Mouse (Mus musculus): ENCODE results near the gene Ak2. TPM values are rescaled to one million over a fixed set of nuclear protein-coding genes. Genes with fewer than 3 reads are reported as not detected.

The Ak2 gene
- polyA plus RNA-seq, 1 experiment from 2014 or later, result 176 TPM

GRCm38 (mm10) chr4:129055562-129055961, 63.8 kb downstream of the Ak2 start:
- Histone ChIP-seq H3K9ac (no peak overlapping the region), H3K4me3 (no peak overlapping the region), H3K27me3 (replicated peaks) (peaks cover 6% of the 10 kb centered on the region), H3K9me3 (replicated peaks) (no peaks in the 10 kb centered on the region), H3K36me3 (no peaks in the 10 kb centered on the region), H3K4me1 (peaks cover 43% of the 10 kb centered on the region), H3K27ac (no peak overlapping the region), H3K4me2 (no peak overlapping the region)
- 73% methylated on average over 5 of the region's 5 CpGs for WGBS (ENCODE audit: insufficient replicate concordance)
- ATAC-seq, result no peak

GRCm38 (mm10) chr4:129057533-129058206, 65.9 kb downstream of the Ak2 start:
- no peaks in the 10 kb centered on the region for H3K27me3 ChIP-seq (replicated peaks)
- peak overlapping the region; percentile 93 for H3K4me3 ChIP-seq
- ATAC-seq, result peak; percentile 95
- peak overlapping the region; percentile 93 for H3K9ac ChIP-seq
- no peaks in the 10 kb centered on the region for H3K36me3 ChIP-seq
- peak overlapping the region; percentile 94 for H3K27ac ChIP-seq
- peaks cover 44% of the 10 kb centered on the region for H3K4me1 ChIP-seq
- 3% methylated on average over 40 of the region's 44 CpGs for WGBS (ENCODE audit: insufficient replicate concordance)
- no peaks in the 10 kb centered on the region for H3K9me3 ChIP-seq (replicated peaks)
- peak overlapping the region; percentile 100 for H3K4me2 ChIP-seq

GRCm38 (mm10) chr4:129058207-129059092, 66.7 kb downstream of the Ak2 start, which contains the start of gene Rnf19b:
Gene Rnf19b, plus strand, starts transcription at chr4:129058271.
- peak within 1 kb of the TSS; percentile 93 for H3K4me3 ChIP-seq
- peak within 1 kb of the TSS; percentile 93 for H3K9ac ChIP-seq
- ATAC-seq, result peak; percentile 73
- peaks cover 51% of the 10 kb centered on the region for H3K4me1 ChIP-seq
- under 1% methylated on average over 72 of the region's 107 CpGs for WGBS (ENCODE audit: insufficient replicate concordance)
- peak within 1 kb of the TSS; percentile 100 for H3K4me2 ChIP-seq
- no peaks in the 10 kb centered on the region for H3K27me3 ChIP-seq (replicated peaks)
- H3K9me3 ChIP-seq (replicated peaks), result no peaks in the 10 kb centered on the region
- peak within 1 kb of the TSS; percentile 94 for H3K27ac ChIP-seq
- no peaks in the 10 kb centered on the region for H3K36me3 ChIP-seq

GRCm38 (mm10) chr4:129059125-129059551, 67.4 kb downstream of the Ak2 start:
- H3K9ac ChIP-seq, result peak overlapping the region; percentile 93
- H3K4me3 ChIP-seq, result peak overlapping the region; percentile 93
- H3K27ac ChIP-seq, result peak overlapping the region; percentile 94
- no peaks in the 10 kb centered on the region for H3K27me3 ChIP-seq (replicated peaks)
- no peaks in the 10 kb centered on the region for H3K36me3 ChIP-seq
- H3K4me2 ChIP-seq, result peak overlapping the region; percentile 100
- ATAC-seq, result no peak
- H3K4me1 ChIP-seq, result peaks cover 51% of the 10 kb centered on the region
- 5% methylated on average over 13 of the region's 13 CpGs for WGBS (ENCODE audit: insufficient replicate concordance)
- no peaks in the 10 kb centered on the region for H3K9me3 ChIP-seq (replicated peaks)

- Histone ChIP-seq H3K27me3 (replicated peaks) (no peaks in the 10 kb centered on the region), H3K27ac (no peak overlapping the region), H3K9me3 (replicated peaks) (no peaks in the 10 kb centered on the region), H3K4me1 (peaks cover 51% of the 10 kb centered on the region), H3K36me3 (no peaks in the 10 kb centered on the region), H3K9ac (peak overlapping the region; percentile 93), H3K4me3 (peak overlapping the region; percentile 93), H3K4me2 (peak overlapping the region; percentile 100)
- no peak for ATAC-seq
- 28% methylated on average over 4 of the region's 4 CpGs for WGBS (ENCODE audit: insufficient replicate concordance)
Observed at GRCm38 (mm10) chr4:129059922-129060321, 68.2 kb downstream of the Ak2 start.

Other genes starting within 250 kb of the Ak2 start
- gene A3galt2, start 236.6 kb upstream of the Ak2 start, polyA plus RNA-seq (2016; fragmentation: Nextera tagmentation; extraction: Ambion mirVana), result 0.04 and 0.06 TPM in 2 replicates
- gene Zfp362, start 185.9 kb upstream of the Ak2 start, polyA plus RNA-seq (2016; fragmentation: Nextera tagmentation; extraction: Ambion mirVana), result 12.1 and 12.6 TPM in 2 replicates
- gene Trim62, start 108.4 kb upstream of the Ak2 start, polyA plus RNA-seq (2016; fragmentation: Nextera tagmentation; extraction: Ambion mirVana), result 1.3 and 1.8 TPM in 2 replicates
- gene Azin2, start 29.5 kb upstream of the Ak2 start, polyA plus RNA-seq (2016; fragmentation: Nextera tagmentation; extraction: Ambion mirVana), result 2.0 and 2.5 TPM in 2 replicates
- gene Rnf19b, start 66.3 kb downstream of the Ak2 start, polyA plus RNA-seq (2016; fragmentation: Nextera tagmentation; extraction: Ambion mirVana), result 7.1 TPM in 2 replicates
- 1.9 and 2.0 TPM in 2 replicates for gene Tmem54, start 113.6 kb downstream of the Ak2 start, polyA plus RNA-seq (2016; fragmentation: Nextera tagmentation; extraction: Ambion mirVana)
- 1.9 and 2.3 TPM in 2 replicates for gene Hpca, start 130.1 kb downstream of the Ak2 start, polyA plus RNA-seq (2016; fragmentation: Nextera tagmentation; extraction: Ambion mirVana)
- 1.3 and 1.8 TPM in 2 replicates for gene Fndc5, start 145.0 kb downstream of the Ak2 start, polyA plus RNA-seq (2016; fragmentation: Nextera tagmentation; extraction: Ambion mirVana)
- 10.9 and 12.1 TPM in 2 replicates for gene S100pbp, start 197.8 kb downstream of the Ak2 start, polyA plus RNA-seq (2016; fragmentation: Nextera tagmentation; extraction: Ambion mirVana)
- gene Yars, start 197.8 kb downstream of the Ak2 start, polyA plus RNA-seq (2016; fragmentation: Nextera tagmentation; extraction: Ambion mirVana), result 92.4 and 92.9 TPM in 2 replicates

Data from liver, embryonic 12.5 days (tissue).